Mouse (Mus musculus) bone marrow macrophage, adult 2 months (primary cell): ENCODE results near the gene Rab40b.

Source experiments
- CTCF ChIP-seq: IDR thresholded peaks from 2 replicates; pipeline ENCODE4 v1.5.1; 2012; ENCODE audit warnings: low read depth, mild to moderate bottlenecking, low read length, moderate library complexity
- POLR2A ChIP-seq: IDR thresholded peaks from 2 replicates; pipeline ENCODE4 v1.6.1; 2012; ENCODE audit warnings: mild to moderate bottlenecking, low read depth, low read length, borderline replicate concordance

DNA sequence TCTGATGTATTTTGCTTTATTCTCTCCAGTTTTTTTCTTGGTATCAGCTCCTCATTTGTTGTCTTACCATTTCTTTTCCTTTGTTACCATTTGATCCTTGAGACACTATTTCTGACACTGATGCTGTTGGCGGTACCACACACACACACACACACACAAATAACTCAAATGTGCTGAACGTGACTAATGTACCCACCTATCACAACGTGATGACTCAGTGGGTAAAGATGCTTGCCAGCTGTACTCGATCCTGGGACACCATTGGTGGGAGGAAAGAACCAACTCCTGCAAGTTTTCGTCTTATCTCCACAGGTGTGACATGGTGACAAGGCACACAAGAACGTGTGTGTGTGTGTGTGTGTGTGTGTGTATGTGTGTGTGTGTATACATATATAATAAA, 14.7 kb downstream of the Rab40b start:
- TF ChIP-seq CTCF: no peak
- TF ChIP-seq POLR2A: no peak
